Mouse (Mus musculus): ENCODE data around the gene Foxd3.

Gene Foxd3

GRCm38 (mm10) chr4:99652576-99653210, 3.4 kb upstream of the Foxd3 start:
- Histone ChIP-seq H3K36me3 (ENCODE audit: control insufficient read depth, insufficient read depth, low read length, poor library complexity, severe bottlenecking) (no peaks in the 10 kb centered on the region), H3K27me3 (ENCODE audit: control insufficient read depth, insufficient read depth, low read length, poor library complexity, severe bottlenecking) (0 out of 2 replicates have a peak, but pooled peaks cover 2% of the 10 kb centered on the region)
- no peak for DNase-seq (ENCODE audit: low read depth, low spot score)

GRCm38 (mm10) chr4:99653216-99653607, 2.9 kb upstream of the Foxd3 start:
- 0 out of 2 replicates have a peak, but pooled peaks cover 2% of the 10 kb centered on the region for H3K27me3 ChIP-seq (ENCODE audit: control insufficient read depth, insufficient read depth, low read length, poor library complexity, severe bottlenecking)
- H3K36me3 ChIP-seq (ENCODE audit: control insufficient read depth, insufficient read depth, low read length, poor library complexity, severe bottlenecking), result no peaks in the 10 kb centered on the region
- no peak for DNase-seq (ENCODE audit: low read depth, low spot score)

GRCm38 (mm10) chr4:99653608-99654221, 2.4 kb upstream of the Foxd3 start:
- Histone ChIP-seq H3K36me3 (ENCODE audit: control insufficient read depth, insufficient read depth, low read length, poor library complexity, severe bottlenecking) (no peaks in the 10 kb centered on the region), H3K27me3 (ENCODE audit: control insufficient read depth, insufficient read depth, low read length, poor library complexity, severe bottlenecking) (0 out of 2 replicates have a peak, but pooled peaks cover 2% of the 10 kb centered on the region)
- DNase-seq (ENCODE audit: low read depth, low spot score), result no peak

GRCm38 (mm10) chr4:99654621-99655296, 1.3 kb upstream of the Foxd3 start:
- no peak for DNase-seq (ENCODE audit: low read depth, low spot score)
- Histone ChIP-seq H3K36me3 (ENCODE audit: control insufficient read depth, insufficient read depth, low read length, poor library complexity, severe bottlenecking) (no peaks in the 10 kb centered on the region), H3K27me3 (ENCODE audit: control insufficient read depth, insufficient read depth, low read length, poor library complexity, severe bottlenecking) (0 out of 2 replicates have a peak, but pooled peaks cover 2% of the 10 kb centered on the region)

DNA sequence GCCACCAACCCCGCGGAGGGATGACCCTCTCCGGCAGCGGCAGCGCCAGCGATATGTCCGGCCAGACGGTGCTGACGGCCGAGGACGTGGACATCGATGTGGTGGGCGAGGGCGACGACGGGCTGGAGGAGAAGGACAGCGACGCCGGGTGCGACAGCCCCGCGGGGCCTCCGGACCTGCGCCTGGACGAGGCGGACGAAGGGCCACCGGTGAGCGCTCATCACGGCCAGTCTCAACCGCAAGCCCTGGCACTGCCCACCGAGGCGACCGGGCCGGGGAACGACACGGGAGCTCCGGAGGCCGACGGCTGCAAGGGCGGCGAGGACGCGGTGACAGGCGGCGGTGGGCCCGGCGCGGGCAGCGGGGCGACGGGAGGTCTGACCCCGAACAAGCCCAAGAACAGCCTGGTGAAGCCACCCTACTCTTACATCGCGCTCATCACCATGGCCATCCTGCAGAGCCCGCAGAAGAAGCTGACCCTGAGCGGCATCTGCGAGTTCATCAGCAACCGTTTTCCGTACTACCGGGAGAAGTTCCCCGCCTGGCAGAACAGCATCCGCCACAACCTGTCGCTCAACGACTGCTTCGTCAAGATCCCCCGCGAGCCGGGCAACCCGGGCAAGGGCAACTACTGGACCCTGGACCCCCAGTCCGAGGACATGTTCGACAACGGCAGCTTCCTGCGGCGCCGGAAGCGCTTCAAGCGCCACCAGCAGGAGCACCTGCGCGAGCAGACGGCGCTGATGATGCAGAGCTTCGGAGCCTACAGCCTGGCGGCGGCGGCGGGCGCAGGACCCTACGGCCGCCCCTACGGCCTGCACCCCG, 718 bp downstream of the Foxd3 start:
- no peaks in the 10 kb centered on the region for H3K36me3 ChIP-seq (ENCODE audit: control insufficient read depth, insufficient read depth, low read length, poor library complexity, severe bottlenecking)
- no peak for DNase-seq (ENCODE audit: low read depth, low spot score)
- H3K27me3 ChIP-seq (ENCODE audit: control insufficient read depth, insufficient read depth, low read length, poor library complexity, severe bottlenecking), result peaks cover 4% of the 10 kb centered on the region

DNA sequence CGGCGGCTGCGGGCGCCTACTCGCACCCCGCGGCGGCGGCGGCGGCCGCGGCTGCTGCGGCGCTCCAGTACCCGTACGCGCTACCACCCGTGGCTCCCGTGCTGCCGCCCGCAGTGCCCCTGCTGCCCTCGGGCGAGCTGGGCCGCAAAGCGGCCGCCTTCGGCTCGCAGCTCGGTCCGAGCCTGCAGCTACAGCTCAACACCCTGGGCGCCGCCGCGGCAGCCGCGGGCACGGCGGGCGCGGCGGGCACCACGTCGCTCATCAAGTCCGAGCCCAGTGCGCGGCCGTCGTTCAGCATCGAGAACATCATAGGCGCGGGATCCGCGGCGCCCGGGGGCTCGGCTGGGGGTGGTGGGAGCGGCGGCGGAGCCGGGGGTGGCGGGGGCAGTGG, 1.3 kb downstream of the Foxd3 start:
- H3K27me3 ChIP-seq (ENCODE audit: control insufficient read depth, insufficient read depth, low read length, poor library complexity, severe bottlenecking), result peaks cover 4% of the 10 kb centered on the region
- no peak for DNase-seq (ENCODE audit: low read depth, low spot score)
- H3K36me3 ChIP-seq (ENCODE audit: control insufficient read depth, insufficient read depth, low read length, poor library complexity, severe bottlenecking), result no peaks in the 10 kb centered on the region

DNA sequence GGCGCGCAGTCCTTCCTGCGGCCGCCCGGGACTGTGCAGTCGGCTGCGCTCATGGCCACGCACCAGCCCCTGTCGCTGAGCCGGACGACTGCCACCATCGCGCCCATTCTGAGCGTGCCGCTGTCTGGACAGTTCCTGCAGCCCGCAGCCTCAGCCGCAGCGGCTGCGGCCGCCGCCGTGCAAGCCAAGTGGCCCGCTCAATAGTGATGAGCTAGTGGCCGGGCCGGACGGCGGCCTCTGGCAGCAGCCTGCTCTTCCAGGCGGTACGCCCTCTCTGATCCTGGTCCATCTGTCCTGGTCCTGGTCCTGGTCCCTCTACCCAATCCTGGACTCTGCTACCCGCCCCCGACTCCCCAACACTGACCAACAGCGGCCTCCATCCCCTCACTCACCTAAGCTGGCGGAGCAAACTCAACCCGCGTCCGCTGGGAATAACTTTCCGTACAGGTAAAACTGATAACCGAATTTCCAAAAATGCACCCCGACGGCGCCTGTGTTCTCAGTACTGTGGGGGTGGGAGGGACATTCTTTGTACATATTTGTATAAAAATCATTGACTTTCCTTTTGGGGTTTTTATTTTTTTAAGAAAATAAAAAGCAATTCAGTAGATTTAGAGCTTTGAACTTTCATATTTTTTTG, 1.9 kb downstream of the Foxd3 start:
- H3K36me3 ChIP-seq (ENCODE audit: control insufficient read depth, insufficient read depth, low read length, poor library complexity, severe bottlenecking), result no peaks in the 10 kb centered on the region
- H3K27me3 ChIP-seq (ENCODE audit: control insufficient read depth, insufficient read depth, low read length, poor library complexity, severe bottlenecking), result peaks cover 4% of the 10 kb centered on the region
- no peak for DNase-seq (ENCODE audit: low read depth, low spot score)

GRCm38 (mm10) chr4:99658881-99659280, 2.8 kb downstream of the Foxd3 start:
- H3K36me3 ChIP-seq (ENCODE audit: control insufficient read depth, insufficient read depth, low read length, poor library complexity, severe bottlenecking), result no peaks in the 10 kb centered on the region
- DNase-seq (ENCODE audit: low read depth, low spot score), result no peak
- peaks cover 2% of the 10 kb centered on the region for H3K27me3 ChIP-seq (ENCODE audit: control insufficient read depth, insufficient read depth, low read length, poor library complexity, severe bottlenecking)

DNA sequence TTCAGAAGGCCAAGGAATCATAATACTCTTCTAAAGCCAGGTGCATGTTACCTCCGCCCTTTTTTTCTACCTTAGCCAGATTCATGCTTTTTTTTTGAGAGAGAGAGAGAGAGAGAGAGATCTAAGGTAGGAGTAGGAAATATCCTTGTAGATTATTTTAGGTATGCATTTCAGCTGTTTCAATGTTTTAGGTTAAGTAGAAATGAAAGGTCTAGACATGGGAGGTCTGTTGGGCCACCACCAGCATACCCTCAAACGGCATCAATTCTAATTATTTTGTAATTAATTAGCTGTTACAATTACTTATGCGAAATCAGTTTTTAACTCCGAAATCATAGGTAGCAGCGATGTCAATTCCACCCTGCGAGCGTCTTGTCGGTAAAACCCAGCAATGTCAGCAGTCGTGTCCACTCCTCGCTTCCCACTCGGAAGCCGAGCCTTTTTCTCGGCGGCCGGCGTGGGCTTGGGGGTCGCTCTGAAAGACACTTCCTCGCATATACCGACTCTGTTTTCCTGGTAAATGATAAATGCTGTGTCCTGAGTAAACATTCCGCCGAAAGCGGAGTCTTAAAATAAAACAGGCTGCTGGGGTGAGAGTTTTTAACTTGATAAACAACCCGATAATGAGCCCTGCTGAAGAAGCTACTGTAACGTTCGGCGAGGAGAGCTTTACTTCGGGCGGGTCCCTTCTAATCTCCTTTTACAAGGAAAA, 3.4 kb downstream of the Foxd3 start:
- no peak for DNase-seq (ENCODE audit: low read depth, low spot score)
- Histone ChIP-seq H3K27me3 (ENCODE audit: control insufficient read depth, insufficient read depth, low read length, poor library complexity, severe bottlenecking) (peaks cover 2% of the 10 kb centered on the region), H3K36me3 (ENCODE audit: control insufficient read depth, insufficient read depth, low read length, poor library complexity, severe bottlenecking) (no peaks in the 10 kb centered on the region)

DNA sequence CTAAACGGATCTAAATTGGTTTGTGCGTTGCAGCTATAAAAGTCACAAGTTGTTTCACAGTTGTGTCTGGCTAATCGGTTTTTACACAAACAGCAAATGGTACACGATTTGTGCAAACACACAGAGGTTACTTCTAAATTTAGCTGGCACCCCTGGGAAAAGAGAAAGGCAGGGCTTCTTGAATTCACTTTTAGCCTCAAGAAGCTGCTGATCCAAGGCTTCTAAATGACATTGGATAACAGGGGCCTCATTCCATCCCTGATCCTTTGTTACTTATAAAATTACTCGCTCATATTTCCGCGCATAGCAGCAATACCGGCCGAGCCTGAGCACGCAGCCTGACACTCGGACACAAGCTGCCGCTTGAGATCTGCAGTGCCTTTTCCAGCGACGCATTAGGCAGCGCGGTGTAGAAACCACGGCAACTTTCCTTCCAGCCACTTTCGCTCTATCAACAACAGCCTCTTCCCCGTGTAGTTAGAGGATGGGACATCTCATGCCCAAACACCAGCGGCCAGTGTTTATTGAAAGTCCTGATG, 4.0 kb downstream of the Foxd3 start:
- DNase-seq (ENCODE audit: low read depth, low spot score), result no peak
- H3K36me3 ChIP-seq (ENCODE audit: control insufficient read depth, insufficient read depth, low read length, poor library complexity, severe bottlenecking), result no peaks in the 10 kb centered on the region

GRCm38 (mm10) chr4:99660981-99661380, 4.9 kb downstream of the Foxd3 start:
- DNase-seq (ENCODE audit: low read depth, low spot score), result peak; percentile 61
- H3K36me3 ChIP-seq (ENCODE audit: control insufficient read depth, insufficient read depth, low read length, poor library complexity, severe bottlenecking), result no peaks in the 10 kb centered on the region
- peaks cover 2% of the 10 kb centered on the region for H3K27me3 ChIP-seq (ENCODE audit: control insufficient read depth, insufficient read depth, low read length, poor library complexity, severe bottlenecking)

More for the DNA sequence above, 4.0 kb downstream of the Foxd3 start:
- H3K27me3 ChIP-seq (ENCODE audit: control insufficient read depth, insufficient read depth, low read length, poor library complexity, severe bottlenecking), result peaks cover 2% of the 10 kb centered on the region

DNA sequence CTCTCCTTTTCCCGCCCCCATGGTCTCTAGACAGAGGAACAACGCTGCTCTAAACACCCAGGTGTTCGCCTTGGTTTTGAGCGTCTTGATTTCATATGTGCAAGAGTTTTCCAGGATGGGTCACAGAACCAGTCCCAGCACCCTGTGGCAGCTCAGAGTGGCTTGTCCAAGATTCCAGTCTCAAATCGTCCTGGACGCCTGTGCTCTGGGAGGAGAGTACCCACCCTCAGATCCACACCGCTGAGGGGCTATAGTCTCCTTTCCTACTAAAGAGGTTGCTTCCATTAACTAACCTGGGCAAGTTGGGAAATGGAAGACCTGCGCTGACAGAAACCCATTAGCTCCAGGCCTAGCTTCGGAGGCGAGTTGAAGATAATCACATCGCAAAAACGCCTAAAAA, 5.9 kb downstream of the Foxd3 start:
- no peak for DNase-seq (ENCODE audit: low read depth, low spot score)
- no peaks in the 10 kb centered on the region for H3K36me3 ChIP-seq (ENCODE audit: control insufficient read depth, insufficient read depth, low read length, poor library complexity, severe bottlenecking)
- H3K27me3 ChIP-seq (ENCODE audit: control insufficient read depth, insufficient read depth, low read length, poor library complexity, severe bottlenecking), result peaks cover 2% of the 10 kb centered on the region

GRCm38 (mm10) chr4:99662431-99662830, 6.3 kb downstream of the Foxd3 start:
- peaks cover 2% of the 10 kb centered on the region for H3K27me3 ChIP-seq (ENCODE audit: control insufficient read depth, insufficient read depth, low read length, poor library complexity, severe bottlenecking)
- DNase-seq (ENCODE audit: low read depth, low spot score), result no peak
- no peaks in the 10 kb centered on the region for H3K36me3 ChIP-seq (ENCODE audit: control insufficient read depth, insufficient read depth, low read length, poor library complexity, severe bottlenecking)

Data from splenic B cell, adult 2 months (primary cell).